Mouse (Mus musculus) stomach, embryonic 14.5 days (tissue): ENCODE data around the gene Ifitm10. TPM values are rescaled to one million over a fixed set of nuclear protein-coding genes. Genes with fewer than 3 reads are reported as not detected.

ENCODE experiments used
- ATAC-seq: fragments of 200-750 bp; cut with Nextera tagmentation; 2 replicates; pipeline ENCODE4 v1.8.0; 2017; ENCODE audit warnings: low read depth, moderate TSS enrichment; ENCODE audit not compliant: insufficient number of reproducible peaks, insufficient read depth, low FRiP score
- H3K27ac ChIP-seq: fragments of 300-500 bp; sonication (generic); 2 replicates; pipeline ENCODE4 v1.5.1; 2014; ENCODE audit warnings: mild to moderate bottlenecking, low read length, moderate library complexity, mixed read lengths
- H3K27me3 ChIP-seq: fragments of 300-500 bp; sonication (generic); 2 replicates; pipeline ENCODE4 v1.6.1; 2014; ENCODE audit warnings: low read length, control low read depth, mixed read lengths; ENCODE audit not compliant: control insufficient read depth, insufficient read depth
- H3K36me3 ChIP-seq: fragments of 300-500 bp; sonication (generic); 2 replicates; pipeline ENCODE4 v1.6.1; 2014; ENCODE audit warnings: mild to moderate bottlenecking, control low read depth, low read length, moderate library complexity, mixed read lengths; ENCODE audit not compliant: control insufficient read depth, insufficient read depth
- H3K4me1 ChIP-seq: fragments of 300-500 bp; sonication (generic); 2 replicates; pipeline ENCODE4 v1.6.1; 2014; ENCODE audit warnings: low read length, control low read depth, mixed read lengths; ENCODE audit not compliant: control insufficient read depth, insufficient read depth
- H3K4me2 ChIP-seq: fragments of 300-500 bp; sonication (generic); replicated peaks from 2 replicates; pipeline ENCODE4 v1.6.1; 2014; ENCODE audit warnings: low read depth, low read length, control low read depth
- H3K4me3 ChIP-seq: fragments of 300-500 bp; sonication (generic); 2 replicates; pipeline ENCODE4 v1.5.1; 2014; ENCODE audit warnings: low read depth, low read length, control low read depth
- H3K9ac ChIP-seq: fragments of 300-500 bp; sonication (generic); replicated peaks from 2 replicates; pipeline ENCODE4 v1.6.1; 2014; ENCODE audit warnings: low read depth, mild to moderate bottlenecking, control low read depth, low read length, moderate library complexity, mixed read lengths
- H3K9me3 ChIP-seq: fragments of 300-500 bp; sonication (generic); 2 replicates; pipeline ENCODE4 v1.6.1; 2016; ENCODE audit warnings: low read depth, low read length, control low read depth; ENCODE audit not compliant: control insufficient read depth
- WGBS: fragments of 180-500 bp; shearing (Covaris S2); extraction: QIAGEN DNeasy Blood & Tissue Kit; methylation state at CpG from one replicate; pipeline ENCODE4 v1.1.7; 2014; 5-methylcytosine and 5-hydroxymethylcytosine counted together
- polyA plus RNA-seq: library from polyadenylated mRNA; unstranded; fragments of >200 nt; fragmentation: Nextera tagmentation; extraction: Ambion mirVana; gene quantifications from 2 replicates; pipeline ENCODE4 v1.2.1, GENCODE M21; 2014

The Ifitm10 gene
- polyA plus RNA-seq, 1 experiment from 2014 or later: 2.5 TPM

DNA sequence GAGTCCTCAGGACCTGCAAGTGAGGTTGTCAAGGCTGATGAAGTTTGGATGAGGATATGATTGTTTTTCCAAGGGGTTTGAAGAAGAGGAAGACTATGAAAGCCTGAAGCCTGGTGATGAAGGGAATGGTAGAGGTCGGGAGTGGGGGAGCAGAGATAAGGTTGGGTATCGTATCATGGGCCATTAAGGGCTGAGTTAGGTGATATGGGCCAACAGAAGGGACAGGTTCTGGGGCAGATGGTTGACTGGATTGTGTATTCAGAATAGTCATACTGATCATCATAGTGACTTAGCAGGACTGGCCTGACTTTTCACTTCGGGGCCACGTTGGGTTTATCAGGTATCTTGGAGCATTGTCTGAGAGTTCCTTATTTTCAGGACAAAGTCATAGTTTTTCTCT is 21.9 kb upstream of the Ifitm10 start:
- no peak overlapping the region for H3K27ac ChIP-seq
- H3K4me3 ChIP-seq: no peak overlapping the region
- no peaks in the 10 kb centered on the region for H3K9me3 ChIP-seq
- no peak for ATAC-seq
- H3K4me1 ChIP-seq: no peaks in the 10 kb centered on the region
- H3K9ac ChIP-seq: no peak overlapping the region
- no peaks in the 10 kb centered on the region for H3K27me3 ChIP-seq
- no peak overlapping the region for H3K4me2 ChIP-seq
- 81% methylated on average over 4 of the region's 4 CpGs for WGBS
- no peaks in the 10 kb centered on the region for H3K36me3 ChIP-seq

GRCm38 (mm10) chr7:142394261-142395190 is 21.0 kb upstream of the Ifitm10 start:
- H3K4me3 ChIP-seq: no peak overlapping the region
- no peaks in the 10 kb centered on the region for H3K27me3 ChIP-seq
- H3K36me3 ChIP-seq: no peaks in the 10 kb centered on the region
- WGBS: 70% methylated on average over 6 of the region's 6 CpGs
- H3K9ac ChIP-seq: no peak overlapping the region
- H3K4me1 ChIP-seq: no peaks in the 10 kb centered on the region
- no peak for ATAC-seq
- no peaks in the 10 kb centered on the region for H3K9me3 ChIP-seq
- H3K4me2 ChIP-seq: no peak overlapping the region
- H3K27ac ChIP-seq: no peak overlapping the region

- Histone ChIP-seq H3K27me3 (no peaks in the 10 kb centered on the region), H3K9me3 (no peaks in the 10 kb centered on the region), H3K9ac (no peak overlapping the region), H3K4me1 (no peaks in the 10 kb centered on the region), H3K4me2 (no peak overlapping the region), H3K36me3 (no peaks in the 10 kb centered on the region), H3K27ac (no peak overlapping the region), H3K4me3 (no peak overlapping the region)
- WGBS: 19% methylated on average over 4 of the region's 4 CpGs
- peak; percentile 68; the same call in 1 of the 2 replicates for ATAC-seq
Observed at GRCm38 (mm10) chr7:142393191-142393590, 19.6 kb upstream of the Ifitm10 start.

- H3K4me3 ChIP-seq: no peak overlapping the region
- no peaks in the 10 kb centered on the region for H3K27me3 ChIP-seq
- 77% methylated on average over 4 of the region's 4 CpGs for WGBS
- no peak overlapping the region for H3K27ac ChIP-seq
- ATAC-seq: no peak
- H3K9me3 ChIP-seq: no peaks in the 10 kb centered on the region
- no peaks in the 10 kb centered on the region for H3K36me3 ChIP-seq
- H3K4me2 ChIP-seq: no peak overlapping the region
- peaks cover 6% of the 10 kb centered on the region for H3K4me1 ChIP-seq
- no peak overlapping the region for H3K9ac ChIP-seq
Observed at GRCm38 (mm10) chr7:142391609-142392008, 18.1 kb upstream of the Ifitm10 start.

DNA sequence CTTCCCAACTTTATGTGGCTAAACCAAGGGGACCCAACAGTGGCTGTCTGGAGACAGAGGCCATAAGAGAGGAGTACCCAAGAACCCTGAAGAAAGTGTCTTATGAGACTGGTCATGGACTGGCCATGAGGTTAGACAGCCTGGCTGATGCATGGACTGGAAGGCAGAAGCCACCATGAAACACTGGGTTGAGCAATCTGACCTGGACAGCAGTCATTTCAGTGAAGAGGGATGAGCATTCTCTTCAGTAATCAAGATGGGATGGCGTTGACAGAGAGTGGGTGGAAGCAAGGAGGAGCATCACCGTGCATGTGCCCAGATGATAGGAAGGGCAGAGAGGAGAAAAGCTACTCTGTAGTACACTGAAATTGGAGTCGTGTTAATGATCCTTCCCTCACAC is 17.6 kb upstream of the Ifitm10 start:
- Histone ChIP-seq H3K4me2 (no peak overlapping the region), H3K4me1 (peaks cover 11% of the 10 kb centered on the region), H3K27me3 (no peaks in the 10 kb centered on the region), H3K4me3 (no peak overlapping the region), H3K27ac (no peak overlapping the region), H3K36me3 (no peaks in the 10 kb centered on the region), H3K9ac (no peak overlapping the region), H3K9me3 (no peaks in the 10 kb centered on the region)
- ATAC-seq: no peak
- WGBS: 70% methylated on average over 3 of the region's 3 CpGs

- no peaks in the 10 kb centered on the region for H3K9me3 ChIP-seq
- no peak overlapping the region for H3K27ac ChIP-seq
- H3K4me2 ChIP-seq: no peak overlapping the region
- H3K4me3 ChIP-seq: no peak overlapping the region
- H3K9ac ChIP-seq: no peak overlapping the region
- peaks cover 15% of the 10 kb centered on the region for H3K4me1 ChIP-seq
- peaks cover 4% of the 10 kb centered on the region; the same call in 1 of the 2 replicates for H3K36me3 ChIP-seq
- 89% methylated on average over 3 of the region's 3 CpGs for WGBS
- H3K27me3 ChIP-seq: no peaks in the 10 kb centered on the region
- no peak for ATAC-seq
Observed at GRCm38 (mm10) chr7:142389961-142390650, 16.6 kb upstream of the Ifitm10 start.

DNA sequence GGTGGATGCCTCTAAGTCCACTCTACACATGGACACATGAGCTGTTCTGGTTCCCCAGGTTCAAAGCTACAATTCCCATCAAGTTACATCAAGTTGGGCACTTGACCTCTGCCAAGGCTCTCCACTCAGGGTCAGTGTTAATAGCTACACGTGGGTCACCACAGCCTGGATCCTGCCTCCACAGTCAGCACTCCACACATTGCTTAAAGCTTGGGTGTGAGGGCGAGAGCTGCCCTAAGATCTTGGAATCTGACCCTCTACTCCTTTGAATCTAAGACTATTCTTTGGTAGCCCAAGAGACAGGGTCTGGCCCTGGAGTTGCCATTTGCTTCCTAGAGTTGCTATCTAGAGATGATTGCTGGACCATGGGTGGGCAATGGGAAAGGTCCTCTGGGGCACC is 15.2 kb upstream of the Ifitm10 start:
- H3K4me1 ChIP-seq: peaks cover 15% of the 10 kb centered on the region
- ATAC-seq: no peak
- H3K9me3 ChIP-seq: no peaks in the 10 kb centered on the region
- no peak overlapping the region for H3K4me3 ChIP-seq
- H3K27ac ChIP-seq: no peak overlapping the region
- H3K9ac ChIP-seq: no peak overlapping the region
- WGBS: 97% methylated on average over 2 of the region's 2 CpGs
- peaks cover 17% of the 10 kb centered on the region for H3K36me3 ChIP-seq
- no peak overlapping the region for H3K4me2 ChIP-seq
- H3K27me3 ChIP-seq: no peaks in the 10 kb centered on the region

DNA sequence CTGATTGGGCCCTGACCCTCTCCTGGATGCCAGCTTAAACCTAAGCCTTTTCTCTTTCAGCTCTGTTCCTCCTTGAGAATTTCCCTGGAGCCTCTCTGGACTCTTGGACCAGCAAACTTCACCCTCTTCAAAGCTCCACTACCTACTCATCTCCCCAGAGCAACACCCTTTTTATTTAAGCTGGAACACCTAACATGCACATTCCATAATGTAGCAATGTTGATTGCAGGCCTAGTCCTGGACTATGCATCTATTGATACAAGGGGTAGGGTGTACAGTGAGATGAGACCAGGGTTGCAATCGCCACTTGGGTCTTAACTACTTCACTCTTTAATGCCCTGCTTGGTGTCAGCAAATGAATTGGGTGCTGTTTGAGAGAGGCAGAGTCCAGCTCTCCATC is 14.6 kb upstream of the Ifitm10 start:
- Histone ChIP-seq H3K36me3 (peaks cover 21% of the 10 kb centered on the region), H3K4me1 (peaks cover 15% of the 10 kb centered on the region), H3K9ac (no peak overlapping the region), H3K27ac (peak overlapping the region; percentile 76), H3K27me3 (no peaks in the 10 kb centered on the region), H3K4me2 (peak overlapping the region; percentile 85), H3K9me3 (no peaks in the 10 kb centered on the region), H3K4me3 (peak overlapping the region; percentile 64)
- WGBS: 94% methylated on average over 1 of the region's 1 CpGs
- peak; percentile 2; the same call in 1 of the 2 replicates for ATAC-seq
